Mouse (Mus musculus): ENCODE data around the gene Zyg11b. TPM values are rescaled to one million over a fixed set of nuclear protein-coding genes. Genes with fewer than 3 reads are reported as not detected.

The Zyg11b gene
- polyA plus RNA-seq (2015; fragmentation: Nextera tagmentation; extraction: Ambion mirVana): 4.7 and 5.2 TPM in 2 replicates

- WGBS: 2% methylated on average over 36 of the region's 58 CpGs
- peak within 1 kb of the TSS; percentile 93 for H3K27ac ChIP-seq (ENCODE audit: low read length)
- no peaks in the 10 kb centered on the region for H3K9me3 ChIP-seq (ENCODE audit: low read length)
- peak within 1 kb of the TSS; percentile 71 for H3K9ac ChIP-seq (replicated peaks; ENCODE audit: low read depth)
- H3K27me3 ChIP-seq (replicated peaks; ENCODE audit: insufficient read depth, low read length): no peaks in the 10 kb centered on the region
- DNase-seq (ENCODE audit: low spot score) (peak; percentile 98), ATAC-seq (peak; percentile 97)
- peak; percentile 17; the same call in 1 of the 2 replicates for TF ChIP-seq CTCF (IDR thresholded peaks at IDR 0.05)
- no peak for TF ChIP-seq EP300 (IDR thresholded peaks at IDR 0.05)
- peak within 1 kb of the TSS; percentile 80 for H3K4me2 ChIP-seq (replicated peaks; ENCODE audit: low read depth, low read length)
- no peaks in the 10 kb centered on the region for H3K36me3 ChIP-seq (ENCODE audit: insufficient read depth, low read length)
- H3K4me1 ChIP-seq (ENCODE audit: insufficient read depth, low read depth, low read length): peaks cover 11% of the 10 kb centered on the region; the same call in 1 of the 2 replicates
- H3K4me3 ChIP-seq (ENCODE audit: low read depth, low read length): peak within 1 kb of the TSS; percentile 91
Measured at GRCm38 (mm10) chr4:108300670-108301373, at the start of gene Zyg11b. TSS of gene Zyg11b (minus strand) at chr4:108301096.

- Histone ChIP-seq H3K4me2 (replicated peaks; ENCODE audit: low read depth, low read length) (no peak overlapping the region), H3K27me3 (replicated peaks; ENCODE audit: insufficient read depth, low read length) (no peaks in the 10 kb centered on the region), H3K4me3 (ENCODE audit: low read depth, low read length) (no peak overlapping the region), H3K4me1 (ENCODE audit: insufficient read depth, low read depth, low read length) (peaks cover 17% of the 10 kb centered on the region; the same call in 1 of the 2 replicates), H3K27ac (ENCODE audit: low read length) (no peak overlapping the region), H3K36me3 (ENCODE audit: insufficient read depth, low read length) (no peaks in the 10 kb centered on the region), H3K9me3 (ENCODE audit: low read length) (no peaks in the 10 kb centered on the region), H3K9ac (replicated peaks; ENCODE audit: low read depth) (no peak overlapping the region)
- DNase-seq (ENCODE audit: low spot score): no peak
- ATAC-seq: no peak
- WGBS: 38% methylated on average over 8 of the region's 8 CpGs
- TF ChIP-seq CTCF (IDR thresholded peaks at IDR 0.05) (no peak), EP300 (IDR thresholded peaks at IDR 0.05) (no peak)
Measured at GRCm38 (mm10) chr4:108349836-108350547, 49.1 kb upstream of the Zyg11b start.

GRCm38 (mm10) chr4:108349064-108349463 lies 48.2 kb upstream of the Zyg11b start:
- 77% methylated on average over 3 of the region's 3 CpGs for WGBS
- TF ChIP-seq CTCF (IDR thresholded peaks at IDR 0.05) (no peak), EP300 (IDR thresholded peaks at IDR 0.05) (no peak)
- H3K27ac ChIP-seq (ENCODE audit: low read length): no peak overlapping the region
- no peaks in the 10 kb centered on the region for H3K9me3 ChIP-seq (ENCODE audit: low read length)
- DNase-seq (ENCODE audit: low spot score) (no peak), ATAC-seq (no peak)
- no peaks in the 10 kb centered on the region for H3K36me3 ChIP-seq (ENCODE audit: insufficient read depth, low read length)
- no peak overlapping the region for H3K4me3 ChIP-seq (ENCODE audit: low read depth, low read length)
- no peak overlapping the region for H3K9ac ChIP-seq (replicated peaks; ENCODE audit: low read depth)
- no peaks in the 10 kb centered on the region for H3K27me3 ChIP-seq (replicated peaks; ENCODE audit: insufficient read depth, low read length)
- no peak overlapping the region for H3K4me2 ChIP-seq (replicated peaks; ENCODE audit: low read depth, low read length)
- peaks cover 17% of the 10 kb centered on the region; the same call in 1 of the 2 replicates for H3K4me1 ChIP-seq (ENCODE audit: insufficient read depth, low read depth, low read length)

GRCm38 (mm10) chr4:108348256-108348875 lies 47.5 kb upstream of the Zyg11b start:
- ATAC-seq (peak; percentile 28), DNase-seq (ENCODE audit: low spot score) (no peak)
- Histone ChIP-seq H3K4me3 (ENCODE audit: low read depth, low read length) (no peak overlapping the region), H3K36me3 (ENCODE audit: insufficient read depth, low read length) (no peaks in the 10 kb centered on the region), H3K4me1 (ENCODE audit: insufficient read depth, low read depth, low read length) (peaks cover 17% of the 10 kb centered on the region; the same call in 1 of the 2 replicates), H3K27ac (ENCODE audit: low read length) (no peak overlapping the region), H3K4me2 (replicated peaks; ENCODE audit: low read depth, low read length) (no peak overlapping the region), H3K27me3 (replicated peaks; ENCODE audit: insufficient read depth, low read length) (no peaks in the 10 kb centered on the region), H3K9ac (replicated peaks; ENCODE audit: low read depth) (no peak overlapping the region), H3K9me3 (ENCODE audit: low read length) (no peaks in the 10 kb centered on the region)
- WGBS: 31% methylated on average over 5 of the region's 5 CpGs
- TF ChIP-seq CTCF (IDR thresholded peaks at IDR 0.05): no peak
- TF ChIP-seq EP300 (IDR thresholded peaks at IDR 0.05): no peak

- 57% methylated on average over 5 of the region's 5 CpGs for WGBS
- Histone ChIP-seq H3K4me2 (replicated peaks; ENCODE audit: low read depth, low read length) (no peak overlapping the region), H3K4me1 (ENCODE audit: insufficient read depth, low read depth, low read length) (peaks cover 17% of the 10 kb centered on the region; the same call in 1 of the 2 replicates), H3K27ac (ENCODE audit: low read length) (no peak overlapping the region), H3K9me3 (ENCODE audit: low read length) (no peaks in the 10 kb centered on the region), H3K4me3 (ENCODE audit: low read depth, low read length) (no peak overlapping the region), H3K9ac (replicated peaks; ENCODE audit: low read depth) (no peak overlapping the region), H3K27me3 (replicated peaks; ENCODE audit: insufficient read depth, low read length) (no peaks in the 10 kb centered on the region), H3K36me3 (ENCODE audit: insufficient read depth, low read length) (no peaks in the 10 kb centered on the region)
- TF ChIP-seq CTCF (IDR thresholded peaks at IDR 0.05) (no peak), EP300 (IDR thresholded peaks at IDR 0.05) (no peak)
- ATAC-seq (peak; percentile 63), DNase-seq (ENCODE audit: low spot score) (peak; percentile 84)
Measured at GRCm38 (mm10) chr4:108347111-108347510, 46.2 kb upstream of the Zyg11b start.

- H3K27ac ChIP-seq (ENCODE audit: low read length): no peak overlapping the region
- H3K4me2 ChIP-seq (replicated peaks; ENCODE audit: low read depth, low read length): no peak overlapping the region
- ATAC-seq: no peak
- H3K9me3 ChIP-seq (ENCODE audit: low read length): no peaks in the 10 kb centered on the region
- DNase-seq (ENCODE audit: low spot score): no peak
- no peaks in the 10 kb centered on the region for H3K36me3 ChIP-seq (ENCODE audit: insufficient read depth, low read length)
- no peaks in the 10 kb centered on the region for H3K27me3 ChIP-seq (replicated peaks; ENCODE audit: insufficient read depth, low read length)
- WGBS: 41% methylated on average over 5 of the region's 5 CpGs
- no peak overlapping the region for H3K9ac ChIP-seq (replicated peaks; ENCODE audit: low read depth)
- H3K4me3 ChIP-seq (ENCODE audit: low read depth, low read length): no peak overlapping the region
- no peak for TF ChIP-seq CTCF (IDR thresholded peaks at IDR 0.05)
- H3K4me1 ChIP-seq (ENCODE audit: insufficient read depth, low read depth, low read length): peaks cover 15% of the 10 kb centered on the region; the same call in 1 of the 2 replicates
Measured at GRCm38 (mm10) chr4:108345826-108346225, 44.9 kb upstream of the Zyg11b start.

Measured in lung, postnatal 0 days (tissue).